20 mouse cellular contexts compared by ENCODE assay signal in genomic region chr7:138389941-138390340, GRCm38 (mm10). TPM values are rescaled to one million over a fixed set of nuclear protein-coding genes. Genes with fewer than 3 reads are reported as not detected.
DNase-seq lines count a peak whose midpoint lies in the region; TF ChIP-seq lines count a peak whose summit lies in the region.
"Had no signal": no experiment of that assay in that cellular context is flagged by ENCODE, and none has a peak within 500 bp of the region (broad histone marks: within the 10 kb centered on the region; RNA-seq: fewer than 3 reads in every experiment).

No protein-coding gene starts in this region.

- TF ChIP-seq CTCF in bone marrow macrophage, adult 2 months (IDR thresholded peaks at IDR 0.05; ENCODE audit: low read depth, low read length), result no peak

- H3K4me3 ChIP-seq in bone marrow macrophage, adult 2 months (ENCODE audit: insufficient read depth, low read length), result no peak overlapping the region

- peak; percentile 69 for DNase-seq in heart, adult 11 months
- DNase-seq in heart, postnatal 36 days, result no peak
- no peak for DNase-seq in kidney, adult 18-20 months
- DNase-seq: adrenal gland, adult 2 months; adrenal gland, adult 8-10 months; adrenal gland, postnatal 10 days; adrenal gland, postnatal 14 days; adrenal gland, postnatal 25 days; adrenal gland, postnatal 36 days; B cell, adult 2 months; cerebellum, adult 11 months; cerebellum, adult 11-12 months; cerebellum, adult 18-20 months; cerebellum, adult 2 months had no signal

- TF ChIP-seq POLR2A in bone marrow macrophage, adult 2 months (IDR thresholded peaks at IDR 0.05; ENCODE audit: borderline replicate concordance, low read depth, low read length), result no peak

- peaks cover 20% of the 10 kb centered on the region for H3K4me1 ChIP-seq in bone marrow macrophage, adult 2 months (ENCODE audit: control insufficient read depth, insufficient read depth, low read length)

- intact Hi-C loops in heart, postnatal 36 days (cut with DNase I), result no loop called here

- H3K27ac ChIP-seq in bone marrow macrophage, adult 2 months (ENCODE audit: insufficient read depth, low read depth, low read length), result peak overlapping the region; percentile 71; the same call in 1 of the 2 replicates

RNA-seq across cellular contexts. Expression of gene Tcerg1l, which starts 7.6 kb away (rescaled TPM):
- total RNA-seq in heart, postnatal 36 days (2021), result not detected
- polyA plus RNA-seq in bone marrow macrophage, adult 2 months (2012; ENCODE audit: insufficient read depth, insufficient read length, missing spikeins), result not detected in 2 replicates
- total RNA-seq: MEL had no signal
- polyA plus RNA-seq: activated CD4-positive, CD25-positive, alpha-beta regulatory T cell, adult 4 months; C2C12; CD4-positive, CD25-positive, alpha-beta regulatory T cell, adult 4 months; G1E had no signal
